Mouse (Mus musculus) lung, adult 2 months (tissue): Measurements from ENCODE around the gene Gdap1l1. TPM values are rescaled to one million over a fixed set of nuclear protein-coding genes. Genes with fewer than 3 reads are reported as not detected.

Source experiments
- DNase-seq: peaks from one replicate; pipeline ENCODE4 v3.0.0; 2022
- H3K4me1 ChIP-seq: fragments of 200-500 bp; 2 replicates; pipeline ENCODE4 v1.6.1; 2011; ENCODE audit warnings: low read length; ENCODE audit not compliant: control insufficient read depth, insufficient read depth
- H3K4me3 ChIP-seq: fragments of 200-500 bp; replicated peaks from 2 replicates; pipeline ENCODE3; 2011; ENCODE audit warnings: low read depth, mild to moderate bottlenecking, control low read depth, low read length; ENCODE audit errors: extremely low read depth
- CTCF ChIP-seq: fragments of 200-500 bp; IDR thresholded peaks from 2 replicates; pipeline ENCODE4 v1.5.1; 2011; ENCODE audit warnings: mild to moderate bottlenecking, low read length, control low read depth; ENCODE audit not compliant: insufficient read depth
- POLR2A ChIP-seq: fragments of 200-500 bp; IDR thresholded peaks from 2 replicates; pipeline ENCODE4 v1.6.1; 2011; ENCODE audit warnings: low read depth, mild to moderate bottlenecking, control low read depth, low read length, borderline replicate concordance; ENCODE audit errors: extremely low read depth
- WGBS: fragments of 180-500 bp; shearing (Covaris S2); methylation state at CpG from one replicate; pipeline ENCODE4 v1.1.7; 2018; 5-methylcytosine and 5-hydroxymethylcytosine counted together
- polyA plus RNA-seq: library from polyadenylated mRNA; depleted of rRNA; stranded (reverse); fragments of >200 nt; gene quantifications from 2 replicates; pipeline ENCODE4 v1.2.3, GENCODE M21; 2012

Gene Gdap1l1
- polyA plus RNA-seq, 1 experiment = 0.19 TPM

GRCm38 (mm10) chr2:163420366-163420886 is 17.9 kb upstream of the Gdap1l1 start:
- WGBS = 6% methylated on average over 10 of the region's 10 CpGs
- peak overlapping the region; percentile 77 for H3K4me3 ChIP-seq
- TF ChIP-seq CTCF (no peak), POLR2A (no peak)
- H3K4me1 ChIP-seq = peaks cover 17% of the 10 kb centered on the region
- no peak for DNase-seq

- peaks cover 8% of the 10 kb centered on the region for H3K4me1 ChIP-seq
- TF ChIP-seq POLR2A (no peak), CTCF (no peak)
- no peak for DNase-seq
- H3K4me3 ChIP-seq = no peak overlapping the region
- 55% methylated on average over 9 of the region's 9 CpGs for WGBS
Measured at GRCm38 (mm10) chr2:163422895-163423660, 15.2 kb upstream of the Gdap1l1 start.

DNA sequence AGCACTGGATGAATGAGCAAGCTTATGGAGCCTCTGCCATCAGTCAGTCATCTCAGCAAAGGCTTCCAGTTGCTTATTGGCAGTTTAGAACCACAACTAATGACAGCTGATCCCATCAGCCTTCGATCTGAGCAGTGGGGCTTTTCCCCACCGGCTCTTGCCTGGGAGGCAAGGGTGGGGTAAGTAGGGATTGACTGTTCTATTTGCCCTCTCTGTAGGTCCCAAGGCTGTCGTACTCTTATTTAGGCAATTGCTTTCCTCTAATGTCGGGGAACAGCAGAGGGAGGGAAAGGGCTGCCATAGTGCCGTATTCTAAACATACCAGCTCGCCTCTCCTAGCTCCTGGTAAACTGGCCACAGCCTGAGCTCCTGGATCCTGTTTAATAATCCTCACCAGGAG is 13.7 kb upstream of the Gdap1l1 start, which contains the start of gene Oser1:
TSS of gene Oser1 (minus strand) at position 101 of the 400 bp plus-strand sequence.
- peaks cover 5% of the 10 kb centered on the region for H3K4me1 ChIP-seq
- TF ChIP-seq POLR2A = no peak
- TF ChIP-seq CTCF = no peak
- no peak within 1 kb of the TSS for H3K4me3 ChIP-seq
- DNase-seq = no peak
- 78% methylated on average over 6 of the region's 6 CpGs for WGBS

- whole genome bisulfite sequencing = 32% methylated on average over 4 of the region's 4 CpGs
- TF ChIP-seq POLR2A (no peak), CTCF (no peak)
- Histone ChIP-seq H3K4me1 (no peaks in the 10 kb centered on the region), H3K4me3 (no peak overlapping the region)
- no peak for DNase-seq
Measured at GRCm38 (mm10) chr2:163428346-163429011, 9.8 kb upstream of the Gdap1l1 start.

DNA sequence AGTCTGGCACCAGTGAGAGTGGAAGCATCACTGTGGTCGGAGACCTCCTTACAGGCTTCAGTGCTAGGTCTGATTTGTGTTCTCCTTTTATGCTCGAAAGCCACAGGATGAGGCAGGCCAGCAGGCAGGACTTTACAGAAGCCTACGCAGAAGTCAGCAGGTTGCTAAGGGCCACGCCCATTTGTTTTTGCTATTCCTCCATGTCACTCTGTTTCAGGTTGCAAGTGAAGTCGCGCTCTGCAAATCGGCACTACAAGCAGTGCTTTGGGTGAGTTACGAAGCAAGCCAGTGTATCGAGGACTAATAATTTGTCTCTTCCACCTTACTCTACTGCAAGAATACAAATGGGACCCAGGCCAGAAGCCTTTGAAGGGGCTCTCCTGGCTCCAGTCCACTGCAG is 7.0 kb upstream of the Gdap1l1 start:
- WGBS = 69% methylated on average over 9 of the region's 9 CpGs
- H3K4me3 ChIP-seq = no peak overlapping the region
- H3K4me1 ChIP-seq = no peaks in the 10 kb centered on the region
- no peak for TF ChIP-seq CTCF
- TF ChIP-seq POLR2A = no peak
- no peak for DNase-seq

DNA sequence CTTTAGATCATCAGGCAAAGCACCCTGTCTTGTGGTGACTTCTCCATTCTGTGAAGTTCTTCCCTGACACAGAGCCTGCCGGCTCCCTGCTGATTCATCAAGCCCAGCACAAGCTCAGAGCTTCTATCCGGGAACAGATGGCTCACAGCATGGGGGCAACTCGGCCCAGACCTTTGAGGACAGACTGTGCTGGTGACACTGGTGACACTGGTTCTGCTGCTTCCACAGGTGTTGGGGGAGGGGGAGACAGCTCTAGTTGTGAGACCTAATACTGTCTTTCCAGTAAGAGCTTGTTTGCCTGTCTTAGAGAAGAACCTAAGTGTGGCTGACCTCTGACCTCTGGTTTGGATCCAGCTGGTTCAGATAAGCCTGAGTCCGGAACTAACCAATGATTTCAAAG is 4.3 kb upstream of the Gdap1l1 start:
- no peaks in the 10 kb centered on the region for H3K4me1 ChIP-seq
- WGBS = 19% methylated on average over 4 of the region's 4 CpGs
- H3K4me3 ChIP-seq = no peak overlapping the region
- DNase-seq = no peak
- no peak for TF ChIP-seq POLR2A
- no peak for TF ChIP-seq CTCF

DNA sequence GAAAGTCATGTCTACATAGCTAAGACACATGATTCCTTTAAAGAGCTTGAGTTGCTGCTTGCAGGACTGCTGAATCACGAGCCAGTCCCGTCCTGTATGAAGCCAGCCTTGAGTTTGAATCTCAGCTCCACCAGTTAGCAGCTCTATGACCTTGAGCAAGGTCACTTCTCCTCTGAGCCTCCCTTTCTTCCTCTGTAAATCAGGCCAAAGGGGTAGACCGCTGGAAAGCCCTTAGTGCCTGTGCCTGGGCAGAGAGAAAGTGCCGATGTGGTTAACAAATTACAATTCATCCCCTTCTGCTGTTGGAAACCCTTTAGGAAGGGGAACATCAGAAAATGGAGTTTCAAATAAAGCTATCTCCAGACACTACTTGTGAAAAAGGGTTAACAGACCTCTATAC is 476 bp upstream of the Gdap1l1 start:
- DNase-seq = no peak
- WGBS = 40% methylated on average over 4 of the region's 4 CpGs
- TF ChIP-seq POLR2A (no peak), CTCF (no peak)
- Histone ChIP-seq H3K4me3 (no peak overlapping the region), H3K4me1 (no peaks in the 10 kb centered on the region)

- H3K4me1 ChIP-seq = no peaks in the 10 kb centered on the region
- DNase-seq = no peak
- H3K4me3 ChIP-seq = no peak overlapping the region
- WGBS = 4% methylated on average over 30 of the region's 30 CpGs
- TF ChIP-seq POLR2A (no peak), CTCF (no peak)
Measured at GRCm38 (mm10) chr2:163438619-163439451, 559 bp downstream of the Gdap1l1 start.

- 56% methylated on average over 1 of the region's 1 CpGs for WGBS
- no peak for DNase-seq
- H3K4me1 ChIP-seq = no peaks in the 10 kb centered on the region
Measured at GRCm38 (mm10) chr2:163439488-163439887, 1.2 kb downstream of the Gdap1l1 start.

More at GRCm38 (mm10) chr2:163439488-163439887, 1.2 kb downstream of the Gdap1l1 start:
- no peak overlapping the region for H3K4me3 ChIP-seq
- TF ChIP-seq POLR2A (no peak), CTCF (no peak)
